Mouse (Mus musculus) embryonic facial prominence, embryonic 14.5 days (tissue): ENCODE results near the gene Map2k5. TPM values are rescaled to one million over a fixed set of nuclear protein-coding genes. Genes with fewer than 3 reads are reported as not detected.

Experiments used
- ATAC-seq: fragments of 200-750 bp; cut with Nextera tagmentation; 2 replicates; pipeline ENCODE4 v1.8.0; 2017; ENCODE audit warnings: low read depth, moderate number of reproducible peaks, moderate TSS enrichment
- DNase-seq: peaks from one replicate; pipeline ENCODE4 v3.0.0-alpha.2; 2015; ENCODE audit warnings: low spot score
- H3K27ac ChIP-seq: fragments of 300-500 bp; sonication (generic); replicated peaks from 2 replicates; pipeline ENCODE4 v1.5.1; 2014; ENCODE audit warnings: low read depth, mild to moderate bottlenecking, low read length, moderate library complexity
- H3K27me3 ChIP-seq: fragments of 300-500 bp; sonication (generic); replicated peaks from 2 replicates; pipeline ENCODE4 v1.6.1; 2014; ENCODE audit warnings: low read length; ENCODE audit not compliant: control insufficient read depth, insufficient read depth
- H3K36me3 ChIP-seq: fragments of 300-500 bp; sonication (generic); 2 replicates; pipeline ENCODE4 v1.6.1; 2014; ENCODE audit warnings: low read length, mixed read lengths; ENCODE audit not compliant: control insufficient read depth, insufficient read depth
- H3K4me1 ChIP-seq: fragments of 300-500 bp; sonication (generic); 2 replicates; pipeline ENCODE4 v1.6.1; 2014; ENCODE audit warnings: antibody characterized with exemption, low read length; ENCODE audit not compliant: control insufficient read depth, insufficient read depth
- H3K4me2 ChIP-seq: fragments of 300-500 bp; sonication (generic); 2 replicates; pipeline ENCODE4 v1.6.1; 2014; ENCODE audit warnings: low read depth, mild to moderate bottlenecking, low read length, moderate library complexity, mixed read lengths
- H3K4me3 ChIP-seq: fragments of 300-500 bp; sonication (generic); 2 replicates; pipeline ENCODE4 v1.5.1; 2014; ENCODE audit warnings: low read depth, mild to moderate bottlenecking, low read length
- H3K9ac ChIP-seq: fragments of 300-500 bp; sonication (generic); 2 replicates; pipeline ENCODE4 v1.6.1; 2014; ENCODE audit warnings: low read depth, mild to moderate bottlenecking, low read length, moderate library complexity, mixed read lengths
- H3K9me3 ChIP-seq: fragments of 300-500 bp; sonication (generic); 2 replicates; pipeline ENCODE4 v1.6.1; 2016; ENCODE audit warnings: low read length; ENCODE audit not compliant: control insufficient read depth
- WGBS: fragments of 180-500 bp; shearing (Covaris S2); extraction: QIAGEN DNeasy Blood & Tissue Kit; methylation state at CpG from one replicate; pipeline ENCODE4 v1.1.7; 2014; 5-methylcytosine and 5-hydroxymethylcytosine counted together
- polyA plus RNA-seq: library from polyadenylated mRNA; unstranded; fragments of >200 nt; fragmentation: Nextera tagmentation; extraction: Ambion mirVana; gene quantifications from 2 replicates; pipeline ENCODE4 v1.2.1, GENCODE M21; 2014

Map2k5 gene
- polyA plus RNA-seq, 1 experiment from 2014 or later, result 31.3 TPM

DNA sequence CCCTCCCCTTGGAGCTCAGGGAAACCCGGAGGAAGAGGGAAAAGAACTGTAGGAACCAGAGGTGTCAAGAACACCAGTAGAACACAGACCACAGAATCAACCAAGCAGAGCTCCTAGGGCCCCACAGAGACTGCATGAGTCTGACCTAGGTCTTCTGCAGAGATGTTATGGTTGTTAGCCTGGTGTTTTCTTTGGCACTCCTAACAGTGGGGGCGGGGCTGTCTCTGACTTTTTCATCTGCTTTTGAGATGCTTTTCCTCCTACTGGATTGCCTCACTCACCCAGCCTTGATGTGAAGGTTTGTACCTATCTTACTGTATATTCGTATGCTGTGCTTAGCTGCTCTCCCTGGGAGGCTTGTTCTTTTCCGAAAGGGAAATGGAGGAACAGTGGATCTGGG lies 23.5 kb downstream of the Map2k5 start:
- Histone ChIP-seq H3K36me3 (peaks cover 20% of the 10 kb centered on the region; the same call in 1 of the 2 replicates), H3K9me3 (no peaks in the 10 kb centered on the region), H3K4me1 (no peaks in the 10 kb centered on the region), H3K9ac (no peak overlapping the region), H3K27ac (no peak overlapping the region), H3K4me3 (no peak overlapping the region), H3K27me3 (no peaks in the 10 kb centered on the region), H3K4me2 (no peak overlapping the region)
- no peak for DNase-seq
- no peak for ATAC-seq
- WGBS, result 76% methylated on average over 4 of the region's 4 CpGs

DNA sequence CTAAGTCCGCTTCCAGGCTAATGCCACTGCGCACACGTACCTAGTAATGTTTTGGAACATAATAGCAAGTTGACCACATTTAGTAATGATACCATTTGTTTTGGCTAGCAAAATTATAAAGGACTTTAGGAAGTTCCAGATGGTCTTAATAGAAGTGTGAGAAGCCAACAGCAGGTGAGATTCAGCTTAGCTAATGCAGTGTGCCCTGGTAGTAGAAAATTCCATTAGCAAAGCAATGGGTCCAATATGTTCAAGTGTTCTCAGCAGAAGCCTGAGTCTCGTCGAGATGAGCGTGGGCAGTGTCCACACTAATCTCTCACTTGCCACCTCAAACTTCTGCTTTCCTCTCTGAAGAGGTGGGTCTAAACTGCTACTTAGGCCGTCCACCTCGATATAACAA lies 27.7 kb downstream of the Map2k5 start:
- Histone ChIP-seq H3K4me2 (no peak overlapping the region), H3K36me3 (0 out of 2 replicates have a peak, but pooled peaks cover 8% of the 10 kb centered on the region), H3K27ac (no peak overlapping the region), H3K27me3 (no peaks in the 10 kb centered on the region), H3K4me1 (no peaks in the 10 kb centered on the region), H3K9me3 (no peaks in the 10 kb centered on the region), H3K9ac (no peak overlapping the region), H3K4me3 (no peak overlapping the region)
- DNase-seq (no peak), ATAC-seq (no peak)
- WGBS, result 89% methylated on average over 8 of the region's 8 CpGs

DNA sequence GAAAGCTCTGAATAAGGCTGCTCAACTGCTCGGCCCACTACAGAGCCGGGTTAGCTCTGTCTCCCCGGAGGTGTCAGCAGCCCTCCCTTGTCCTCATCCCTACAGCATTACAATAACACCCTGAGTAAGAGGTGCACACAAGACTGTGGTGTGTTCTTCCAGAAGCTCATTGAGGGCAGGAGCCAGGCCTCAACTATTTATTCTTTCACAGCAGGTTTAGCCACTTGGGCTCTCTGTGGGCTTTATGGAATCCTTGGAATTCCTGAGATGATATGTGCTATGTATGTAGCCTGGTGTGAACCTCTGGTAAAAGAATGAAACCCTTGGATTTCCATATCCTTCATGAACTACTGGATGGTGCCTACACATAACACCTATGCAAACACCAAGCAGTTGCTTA lies 28.5 kb downstream of the Map2k5 start:
- DNase-seq (no peak), ATAC-seq (no peak)
- H3K36me3 ChIP-seq, result 0 out of 2 replicates have a peak, but pooled peaks cover 12% of the 10 kb centered on the region
- H3K9ac ChIP-seq, result no peak overlapping the region
- no peaks in the 10 kb centered on the region for H3K27me3 ChIP-seq
- no peaks in the 10 kb centered on the region for H3K9me3 ChIP-seq
- no peak overlapping the region for H3K4me3 ChIP-seq
- no peaks in the 10 kb centered on the region for H3K4me1 ChIP-seq
- H3K27ac ChIP-seq, result no peak overlapping the region
- WGBS, result 85% methylated on average over 3 of the region's 3 CpGs
- no peak overlapping the region for H3K4me2 ChIP-seq

DNA sequence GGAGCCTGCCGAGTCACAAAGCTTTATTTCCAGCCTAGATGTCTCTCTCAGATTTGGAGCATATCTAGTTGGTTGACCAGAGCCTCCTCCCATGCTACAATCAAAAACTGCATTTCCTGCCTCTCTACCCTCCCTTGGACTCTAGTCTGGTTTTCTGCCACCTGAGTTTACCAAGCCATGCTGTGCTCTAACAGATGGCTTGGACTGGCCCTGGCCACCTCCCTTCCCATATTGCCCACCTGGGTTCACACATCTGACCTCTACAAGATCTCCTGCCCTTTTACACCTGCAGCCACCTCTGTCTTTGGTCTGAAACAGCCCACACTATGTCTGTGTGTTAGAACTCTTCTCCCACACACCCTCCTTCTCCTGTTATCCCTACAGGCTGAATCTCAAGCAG lies 29.6 kb downstream of the Map2k5 start:
- no peak for ATAC-seq
- 85% methylated on average over 1 of the region's 1 CpGs for WGBS

DNA sequence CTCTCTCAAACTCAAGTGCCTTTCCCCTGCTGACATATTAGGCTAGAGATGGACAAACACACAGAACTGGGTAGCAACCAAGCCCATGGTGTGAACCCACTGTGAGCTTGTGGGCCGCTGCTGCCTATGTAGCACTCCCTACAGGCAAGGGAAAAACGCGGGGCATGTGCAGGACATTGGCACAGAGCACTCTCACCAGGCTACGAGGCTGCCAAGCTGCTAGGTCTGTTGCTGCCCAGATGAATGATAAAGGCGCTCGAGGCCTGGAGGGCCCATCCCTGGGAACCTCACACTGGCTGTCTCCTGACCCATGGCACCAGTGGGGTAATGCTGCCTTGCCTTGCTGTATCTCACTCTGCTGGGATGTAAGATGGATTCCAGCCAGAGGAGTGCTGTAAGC lies 31.7 kb downstream of the Map2k5 start:
- H3K36me3 ChIP-seq, result 0 out of 2 replicates have a peak, but pooled peaks cover 12% of the 10 kb centered on the region
- no peaks in the 10 kb centered on the region for H3K4me1 ChIP-seq
- no peak overlapping the region for H3K27ac ChIP-seq
- H3K9ac ChIP-seq, result no peak overlapping the region
- H3K9me3 ChIP-seq, result no peaks in the 10 kb centered on the region
- DNase-seq (no peak), ATAC-seq (no peak)
- H3K4me3 ChIP-seq, result no peak overlapping the region
- no peaks in the 10 kb centered on the region for H3K27me3 ChIP-seq
- 84% methylated on average over 6 of the region's 6 CpGs for WGBS
- no peak overlapping the region for H3K4me2 ChIP-seq

More for the DNA sequence above, 29.6 kb downstream of the Map2k5 start:
- Histone ChIP-seq H3K27me3 (no peaks in the 10 kb centered on the region), H3K4me1 (no peaks in the 10 kb centered on the region), H3K9ac (no peak overlapping the region), H3K4me2 (no peak overlapping the region), H3K4me3 (no peak overlapping the region), H3K36me3 (0 out of 2 replicates have a peak, but pooled peaks cover 12% of the 10 kb centered on the region), H3K27ac (no peak overlapping the region), H3K9me3 (no peaks in the 10 kb centered on the region)
- DNase-seq, result no peak

DNA sequence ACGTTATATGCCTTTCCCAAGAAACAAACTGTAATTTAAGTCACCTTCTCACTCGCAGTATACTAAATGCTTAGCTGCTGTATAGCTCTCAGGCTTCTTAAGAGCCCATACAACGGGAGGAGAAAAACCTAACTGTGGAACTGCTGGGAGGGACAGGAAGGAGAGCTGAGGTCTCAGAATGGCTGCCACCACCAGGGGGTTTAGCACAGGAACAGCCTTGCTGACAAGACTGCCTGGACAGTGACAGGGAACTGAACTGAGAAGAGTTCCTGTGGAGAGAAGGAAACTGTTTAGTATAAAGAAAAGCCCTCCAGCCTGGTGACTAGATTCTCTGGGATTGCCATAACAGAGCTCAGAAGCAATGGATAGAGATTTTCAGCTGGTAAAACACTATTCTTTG lies 35.9 kb downstream of the Map2k5 start:
- DNase-seq (no peak), ATAC-seq (no peak)
- no peaks in the 10 kb centered on the region for H3K4me1 ChIP-seq
- no peak overlapping the region for H3K9ac ChIP-seq
- WGBS, result 77% methylated on average over 3 of the region's 3 CpGs
- H3K27ac ChIP-seq, result no peak overlapping the region
- no peak overlapping the region for H3K4me3 ChIP-seq
- no peaks in the 10 kb centered on the region for H3K27me3 ChIP-seq
- H3K4me2 ChIP-seq, result no peak overlapping the region
- H3K36me3 ChIP-seq, result peaks cover 15% of the 10 kb centered on the region
- H3K9me3 ChIP-seq, result no peaks in the 10 kb centered on the region

DNA sequence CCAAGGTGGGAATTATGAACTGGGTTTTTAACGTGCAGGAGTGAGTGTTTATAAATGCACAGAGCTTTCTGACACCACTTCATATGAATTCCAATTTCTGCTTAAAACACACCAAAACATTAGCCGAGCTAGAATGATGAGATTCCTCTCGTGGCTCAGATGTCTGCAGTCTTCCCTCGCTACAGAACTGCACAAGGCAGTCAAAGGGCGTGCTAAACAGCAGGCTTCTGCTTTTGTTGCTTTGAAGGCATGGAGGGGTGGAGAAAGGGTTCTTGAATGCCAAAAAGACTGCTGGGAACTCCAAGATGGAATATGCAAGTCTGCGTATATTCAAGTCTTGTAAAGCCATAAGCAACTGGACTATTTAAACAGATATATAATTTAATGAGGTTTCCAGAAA lies 38.4 kb downstream of the Map2k5 start:
- peaks cover 32% of the 10 kb centered on the region for H3K36me3 ChIP-seq
- no peaks in the 10 kb centered on the region for H3K4me1 ChIP-seq
- no peaks in the 10 kb centered on the region for H3K27me3 ChIP-seq
- H3K9me3 ChIP-seq, result no peaks in the 10 kb centered on the region
- H3K27ac ChIP-seq, result no peak overlapping the region; the same call in 1 of the 2 replicates
- H3K9ac ChIP-seq, result no peak overlapping the region
- no peak overlapping the region for H3K4me3 ChIP-seq
- WGBS, result 30% methylated on average over 6 of the region's 6 CpGs
- no peak overlapping the region for H3K4me2 ChIP-seq
- no peak for ATAC-seq
- DNase-seq, result peak; percentile 30

DNA sequence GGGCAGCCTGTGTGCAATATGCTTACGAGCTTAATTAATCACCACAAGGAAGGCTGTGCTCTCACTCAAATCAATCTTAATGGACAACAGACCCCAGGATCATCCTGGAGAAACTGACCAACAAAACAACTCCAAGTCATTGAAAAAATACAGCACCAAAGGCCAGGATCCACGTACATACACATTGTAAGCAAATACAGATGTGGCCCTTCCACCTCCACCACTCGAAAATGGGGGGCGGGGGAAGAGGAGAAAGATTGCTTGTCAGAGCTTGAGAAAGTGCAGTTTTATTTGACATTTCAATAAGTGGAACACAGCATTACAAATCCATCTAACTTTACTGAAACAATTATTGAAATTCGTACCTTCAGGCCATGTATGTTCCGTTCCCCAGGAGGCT lies 39.0 kb downstream of the Map2k5 start:
- Histone ChIP-seq H3K4me3 (no peak overlapping the region), H3K36me3 (peaks cover 37% of the 10 kb centered on the region), H3K27ac (no peak overlapping the region), H3K9me3 (no peaks in the 10 kb centered on the region), H3K4me1 (no peaks in the 10 kb centered on the region), H3K9ac (no peak overlapping the region), H3K4me2 (no peak overlapping the region), H3K27me3 (no peaks in the 10 kb centered on the region)
- ATAC-seq, result no peak
- WGBS, result 32% methylated on average over 6 of the region's 6 CpGs
- DNase-seq, result no peak

DNA sequence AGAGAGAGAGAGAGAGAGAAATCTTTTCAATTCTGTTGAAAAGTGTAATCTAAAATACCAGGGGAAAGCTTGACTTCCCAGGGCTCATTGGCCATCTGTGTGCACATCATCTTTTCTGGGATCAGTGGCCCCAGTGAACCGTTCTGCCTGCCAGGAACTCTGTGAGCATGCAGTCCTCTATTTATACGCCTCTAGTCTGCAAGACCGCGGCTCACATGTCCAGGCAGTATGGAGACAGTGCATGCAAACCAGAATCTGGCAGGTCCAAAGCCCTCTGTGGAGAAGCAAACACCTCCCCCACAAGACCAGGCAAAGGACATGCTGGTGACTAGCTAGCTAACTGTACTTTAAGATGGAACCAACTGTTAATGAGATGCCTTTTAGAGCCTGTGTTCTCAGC lies 41.9 kb downstream of the Map2k5 start:
- no peak overlapping the region for H3K9ac ChIP-seq
- 94% methylated on average over 4 of the region's 4 CpGs for WGBS
- peaks cover 60% of the 10 kb centered on the region for H3K36me3 ChIP-seq

More for the DNA sequence above, 41.9 kb downstream of the Map2k5 start:
- Histone ChIP-seq H3K4me1 (no peaks in the 10 kb centered on the region), H3K27ac (no peak overlapping the region), H3K4me2 (no peak overlapping the region), H3K9me3 (no peaks in the 10 kb centered on the region), H3K4me3 (no peak overlapping the region), H3K27me3 (no peaks in the 10 kb centered on the region)
- DNase-seq (no peak), ATAC-seq (no peak)
